ENCODE assay signal across 11 mouse cellular contexts in genomic region chr11:18969920-18970336, GRCm38 (mm10). TPM values are rescaled to one million over a fixed set of nuclear protein-coding genes. Genes with fewer than 3 reads are reported as not detected.
A peak's percentile ranks its signal among the peaks of the same experiment; 100 is the strongest.
DNase-seq lines count a peak whose midpoint lies in the region; ATAC-seq lines count a peak whose summit lies in the region.
"Had no signal": no experiment of that assay in that cellular context is flagged by ENCODE, and none has a peak within 500 bp of the region (broad histone marks: within the 10 kb centered on the region; RNA-seq: fewer than 3 reads in every experiment).

No protein-coding gene starts in this region.

- peak overlapping the region; percentile 45 to 60 for H3K27ac ChIP-seq in heart, embryonic 14.5 days (replicated peaks in 1 of 2; ENCODE audit: control insufficient read depth in 1 of 2, insufficient read depth in 1 of 2, low read depth in 2 of 2, low read length in 2 of 2)
- H3K27ac ChIP-seq in liver, embryonic 11.5 days (ENCODE audit: low read depth, low read length), result no peak overlapping the region
- H3K27ac ChIP-seq: kidney, postnatal 0 days had no signal

- peaks cover 10% of the 10 kb centered on the region; the same call in 1 of the 2 replicates for H3K36me3 ChIP-seq in heart, embryonic 14.5 days (ENCODE audit: control insufficient read depth, insufficient read depth, low read length)
- no peaks in the 10 kb centered on the region; the same call in 1 of the 2 replicates for H3K36me3 ChIP-seq in liver, embryonic 11.5 days (ENCODE audit: control insufficient read depth, insufficient read depth, low read length)

- H3K27me3 ChIP-seq in heart, embryonic 14.5 days (ENCODE audit: control insufficient read depth, insufficient read depth, low read length), result no peaks in the 10 kb centered on the region
- no peaks in the 10 kb centered on the region for H3K27me3 ChIP-seq in liver, embryonic 11.5 days (replicated peaks; ENCODE audit: control insufficient read depth, insufficient read depth, low read length)

- no peak overlapping the region for H3K4me3 ChIP-seq in heart, embryonic 14.5 days (ENCODE audit: control insufficient read depth in 1 of 2, insufficient read depth in 1 of 2, low read depth in 1 of 2, low read length in 2 of 2)
- no peak overlapping the region for H3K4me3 ChIP-seq in liver, embryonic 11.5 days (ENCODE audit: low read depth, low read length)

- H3K9me3 ChIP-seq in heart, embryonic 14.5 days (ENCODE audit: control insufficient read depth, low read length), result no peaks in the 10 kb centered on the region
- H3K9me3 ChIP-seq in liver, embryonic 11.5 days (ENCODE audit: control insufficient read depth, low read length), result no peaks in the 10 kb centered on the region

- no peak for DNase-seq in heart, adult 9 months (ENCODE audit: low spot score in 2 of 2)
- DNase-seq in c-Kit-positive CD71-negative TER-119-negative erythroid progenitor cells, embryonic 14.5 days (ENCODE audit: low read depth), result peak; percentile 36
- DNase-seq in liver, embryonic 11.5 days (ENCODE audit: low spot score), result no peak
- DNase-seq in MN1 (ENCODE audit: low spot score), result no peak
- DNase-seq in neural tube, embryonic 10.5 days (ENCODE audit: extremely low spot score, low spot score), result no peak
- DNase-seq: adrenal gland, adult 8-10 months; gastrocnemius, postnatal 36 days; thymus, postnatal 36 days had no signal

- peak overlapping the region; percentile 4; the same call in 1 of the 2 replicates for H3K4me2 ChIP-seq in heart, embryonic 14.5 days (ENCODE audit: low read length)
- no peak overlapping the region for H3K4me2 ChIP-seq in liver, embryonic 11.5 days

- no peak overlapping the region for H3K9ac ChIP-seq in heart, embryonic 14.5 days (ENCODE audit: low read length)
- H3K9ac ChIP-seq in liver, embryonic 11.5 days (ENCODE audit: low read depth, low read length), result no peak overlapping the region

- ATAC-seq in heart, embryonic 14.5 days (ENCODE audit: insufficient number of reproducible peaks, insufficient read depth, low FRiP score, low read depth), result no peak; the same call in 1 of the 2 replicates
- ATAC-seq in liver, embryonic 11.5 days (replicated peaks; ENCODE audit: low FRiP score), result peak; percentile 77
- ATAC-seq in monocyte, adult 5-6 weeks (replicated peaks; ENCODE audit: insufficient number of reproducible peaks, low FRiP score, low TSS enrichment, poor library complexity, severe bottlenecking), result peak; percentile 53

- WGBS in heart, embryonic 14.5 days, result 6% methylated on average over 2 of the region's 2 CpGs
- 25% methylated on average over 2 of the region's 2 CpGs for WGBS in liver, embryonic 11.5 days

- H3K4me1 ChIP-seq in heart, embryonic 14.5 days (ENCODE audit: control insufficient read depth in 2 of 2, insufficient read depth in 2 of 2, low read length in 2 of 2), result peaks cover 17 to 64% of the 10 kb centered on the region in 2 experiments
- peaks cover 41% of the 10 kb centered on the region for H3K4me1 ChIP-seq in liver, embryonic 11.5 days (replicated peaks; ENCODE audit: control insufficient read depth, insufficient read depth, low read length)

RNA-seq across cellular contexts. Expression of gene Meis1, which starts 48.9 kb away (rescaled TPM):
- polyA plus RNA-seq in heart, embryonic 14.5 days (2014; fragmentation: Nextera tagmentation; extraction: Ambion mirVana), result 50.1 and 55.4 TPM in 2 replicates
- polyA plus RNA-seq in liver, embryonic 11.5 days (2014; fragmentation: Nextera tagmentation; extraction: Ambion mirVana), result 44.7 and 46.6 TPM in 2 replicates
- total RNA-seq in monocyte, adult 5-6 weeks (2017), result 6.7 to 11.1 TPM (median 10.2 TPM) in 3 replicates
